In the genomic region with DNA sequence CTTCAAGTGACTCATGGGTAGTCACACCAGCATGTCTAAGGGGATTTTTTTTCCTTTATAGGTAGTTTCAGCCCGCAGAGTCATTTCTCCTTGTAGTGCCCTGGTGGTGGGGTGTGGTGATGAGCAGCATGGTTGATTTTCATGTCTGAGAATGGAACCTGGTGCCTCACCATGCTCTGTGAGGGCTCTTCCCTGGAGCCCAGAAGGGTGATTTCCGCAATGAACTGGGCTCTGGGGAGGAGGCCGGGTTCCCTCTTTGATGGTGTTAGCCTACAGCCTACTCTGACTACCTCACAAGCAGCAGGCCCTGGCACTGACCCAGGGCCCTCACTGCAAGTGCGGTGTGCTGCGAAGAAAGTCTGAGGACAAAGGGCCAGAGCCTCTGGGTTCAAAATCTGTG, we compare ENCODE assay signal across 8 mouse cellular contexts. TPM values are rescaled to one million over a fixed set of nuclear protein-coding genes. Genes with fewer than 3 reads are reported as not detected.
DNase-seq lines count a peak whose midpoint lies in the region; ATAC-seq and TF ChIP-seq lines count a peak whose summit lies in the region.

A gene (plus strand): TSS at position 84 of the 400 bp plus-strand sequence.

- H3K4me3 ChIP-seq in cerebellum, adult 2 months (replicated peaks; ENCODE audit: insufficient read depth, low read depth, low read length) = peak within 1 kb of the TSS; percentile 95
- peak within 1 kb of the TSS; percentile 59 for H3K4me3 ChIP-seq in embryonic facial prominence, embryonic 11.5 days (ENCODE audit: low read depth, low read length)

- TF ChIP-seq POLR2A in cerebellum, adult 2 months (IDR thresholded peaks at IDR 0.05; ENCODE audit: borderline replicate concordance, insufficient read depth, low read length) = no peak

- no peak for TF ChIP-seq CTCF in cerebellum, adult 2 months (IDR thresholded peaks at IDR 0.05; ENCODE audit: borderline replicate concordance, insufficient read depth, low read depth, low read length)

- DNase-seq in cerebellum, adult 2 months = no peak
- no peak for DNase-seq in cerebellum, adult 18-20 months
- DNase-seq in A20 (ENCODE audit: low read depth, low spot score) = peak; percentile 76
- DNase-seq in embryonic facial prominence, embryonic 11.5 days (ENCODE audit: low spot score) = no peak
- no peak for DNase-seq in heart, postnatal 4 days
- no peak for DNase-seq in ovary, adult 18-20 months (ENCODE audit: low spot score)
- no peak for DNase-seq in layer of hippocampus, adult 11-12 months (ENCODE audit: low spot score)

- no peaks in the 10 kb centered on the region for H3K27me3 ChIP-seq in cerebellum, adult 2 months (ENCODE audit: control insufficient read depth, insufficient read depth, low read length)
- H3K27me3 ChIP-seq in embryonic facial prominence, embryonic 11.5 days (ENCODE audit: control insufficient read depth, insufficient read depth, low read length) = peaks cover 35% of the 10 kb centered on the region

- no peaks in the 10 kb centered on the region for H3K4me1 ChIP-seq in cerebellum, adult 2 months (ENCODE audit: control insufficient read depth, insufficient read depth, low read length)
- no peaks in the 10 kb centered on the region for H3K4me1 ChIP-seq in embryonic facial prominence, embryonic 11.5 days (ENCODE audit: control insufficient read depth, insufficient read depth, low read length)

- H3K4me2 ChIP-seq in embryonic facial prominence, embryonic 11.5 days (ENCODE audit: low read depth, low read length) = peak within 1 kb of the TSS; percentile 59

- WGBS in cerebellum, adult 2 months = 62% methylated on average over 5 of the region's 5 CpGs
- WGBS in embryonic facial prominence, embryonic 11.5 days = 48% methylated on average over 5 of the region's 5 CpGs

- H3K27ac ChIP-seq in cerebellum, adult 2 months (ENCODE audit: insufficient read depth, low read length) = no peak within 1 kb of the TSS
- H3K27ac ChIP-seq in embryonic facial prominence, embryonic 11.5 days (replicated peaks; ENCODE audit: low read depth, low read length) = no peak within 1 kb of the TSS

- no peaks in the 10 kb centered on the region for H3K36me3 ChIP-seq in embryonic facial prominence, embryonic 11.5 days (replicated peaks; ENCODE audit: control insufficient read depth, insufficient read depth, low read depth, low read length)

- ATAC-seq in embryonic facial prominence, embryonic 11.5 days (replicated peaks; ENCODE audit: insufficient number of reproducible peaks, low FRiP score, low TSS enrichment, low read depth) = no peak
- ATAC-seq in megakaryocyte progenitor cell, adult 5-6 weeks (replicated peaks; ENCODE audit: poor library complexity) = no peak

- H3K9me3 ChIP-seq in embryonic facial prominence, embryonic 11.5 days (replicated peaks; ENCODE audit: control insufficient read depth, low read length) = no peaks in the 10 kb centered on the region

- H3K9ac ChIP-seq in embryonic facial prominence, embryonic 11.5 days (replicated peaks; ENCODE audit: low read length) = peak within 1 kb of the TSS; percentile 40

RNA-seq across cellular contexts. Expression of the gene that starts here (rescaled TPM):
- polyA plus RNA-seq in cerebellum, adult 2 months (2012; rRNA removed) = 9.1 and 10.0 TPM in 2 replicates
- 0.77 and 1.2 TPM in 2 replicates for polyA plus RNA-seq in embryonic facial prominence, embryonic 11.5 days (2014; fragmentation: Nextera tagmentation; extraction: Ambion mirVana)
- total RNA-seq in heart, postnatal 4 days (2021) = 10 to 100 TPM; 10.7 to 12.3 TPM
- total RNA-seq in megakaryocyte progenitor cell, adult 5-6 weeks (2015) = 8.5 and 17.1 TPM in 2 replicates
- 54.6 and 67.9 TPM in 2 replicates for total RNA-seq in megakaryocyte progenitor cell, adult 5-6 weeks (2017)
